Mouse (Mus musculus) gastrocnemius, postnatal 25 days (tissue): ENCODE results near the gene Exosc9. TPM values are rescaled to one million over a fixed set of nuclear protein-coding genes. Genes with fewer than 3 reads are reported as not detected.
"Not testable (repeated sequence)": the region's sequence is repeated elsewhere in the genome, so short reads cannot be mapped to it uniquely, and the experiment has no call there.

Source experiments
- DNase-seq: peaks from one replicate; pipeline ENCODE4 v3.0.0; 2022
- total RNA-seq, 2 experiments: library from RNA; stranded (reverse); gene quantifications; 1 replicate in 1 of 2; 2 replicates in 1 of 2; pipeline ENCODE4 v1.2.3; 2021

The Exosc9 gene
- total RNA-seq, 2 experiments from 2014 or later = 13.5 to 15.0 TPM

GRCm38 (mm10) chr3:36551851-36552384 lies 488 bp upstream of the Exosc9 start:
- DNase-seq = no peak

- no peak for DNase-seq
Observed at GRCm38 (mm10) chr3:36557601-36558000, 5.2 kb downstream of the Exosc9 start.

GRCm38 (mm10) chr3:36559606-36560005 lies 7.2 kb downstream of the Exosc9 start:
- no peak for DNase-seq

DNA sequence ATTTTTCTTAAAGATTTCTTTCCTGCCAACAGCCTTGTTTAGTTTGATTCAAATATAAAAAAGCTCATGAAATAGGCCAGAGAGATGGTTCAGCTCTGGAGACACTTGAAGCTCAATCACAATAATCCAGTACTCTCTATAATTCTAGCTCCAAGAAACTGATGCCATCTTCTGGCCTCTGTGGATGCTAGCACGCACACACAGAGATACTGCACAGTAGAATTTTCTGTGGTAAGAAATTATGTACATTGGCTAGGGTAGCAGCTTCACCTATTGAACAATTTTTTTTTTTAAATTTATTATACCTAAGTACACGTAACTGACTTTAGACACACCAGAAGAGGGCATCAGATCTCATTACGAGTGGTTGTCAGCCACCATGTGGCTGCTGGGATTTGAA lies 11.3 kb downstream of the Exosc9 start:
- DNase-seq = no peak

DNA sequence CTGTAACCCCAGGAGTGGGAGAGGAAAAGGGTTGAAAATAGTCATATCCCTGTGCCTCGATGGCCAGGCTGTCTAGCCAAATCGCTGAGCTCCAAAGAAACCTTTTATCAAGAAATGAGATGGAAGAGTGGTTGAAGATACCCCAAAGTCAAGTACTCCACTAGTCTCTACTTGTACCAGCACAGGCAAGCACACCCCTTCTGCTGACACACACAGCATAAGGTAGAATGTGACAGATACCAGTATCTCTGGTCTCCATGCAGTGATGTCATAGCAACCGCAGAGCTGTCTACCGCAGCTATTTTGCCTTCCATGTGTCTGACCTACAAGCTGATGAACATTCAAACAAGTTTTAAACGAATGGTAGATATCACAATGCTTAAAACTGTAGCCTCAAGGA lies 17.4 kb downstream of the Exosc9 start:
- no peak for DNase-seq

GRCm38 (mm10) chr3:36571361-36571826 lies 19.0 kb downstream of the Exosc9 start:
- no peak for DNase-seq

GRCm38 (mm10) chr3:36571827-36572378 lies 19.5 kb downstream of the Exosc9 start, which contains the start of gene Ccna2:
Gene Ccna2 (minus strand): TSS chr3:36572150.
- peak; percentile 98 for DNase-seq

- DNase-seq = no peak
Observed at GRCm38 (mm10) chr3:36598811-36599210, 46.4 kb downstream of the Exosc9 start.

GRCm38 (mm10) chr3:36599773-36600172 lies 47.4 kb downstream of the Exosc9 start:
- not testable (repeated sequence) for DNase-seq

GRCm38 (mm10) chr3:36605894-36606783 lies 53.7 kb downstream of the Exosc9 start:
- DNase-seq = no peak

- no peak for DNase-seq
Observed at GRCm38 (mm10) chr3:36612687-36613086, 60.3 kb downstream of the Exosc9 start.

GRCm38 (mm10) chr3:36613202-36613907 lies 60.9 kb downstream of the Exosc9 start, which contains the start of gene Bbs7:
Gene Bbs7 (minus strand): TSS chr3:36613477.
- DNase-seq = peak; percentile 88

DNA sequence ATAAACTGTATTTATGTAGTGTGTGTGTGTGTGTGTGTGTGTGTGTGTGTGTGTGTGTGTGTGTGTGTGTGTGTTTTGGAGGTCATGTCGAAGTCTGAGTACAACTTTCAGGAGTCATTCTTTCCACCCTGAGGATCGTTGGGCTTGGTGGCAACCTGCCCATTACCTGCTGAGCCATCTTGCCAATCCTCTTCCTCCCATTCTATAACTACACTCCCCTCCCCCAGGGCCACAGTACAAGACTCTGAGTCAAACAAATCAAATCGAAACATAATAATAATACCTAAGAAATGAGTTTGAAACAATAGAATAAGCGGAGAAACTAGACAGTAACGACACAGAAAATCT lies 61.5 kb downstream of the Exosc9 start:
- DNase-seq = no peak

Other genes with a start within 250 kb of the Exosc9 start
- 10 to 100 TPM; 50.7 to 67.3 TPM for gene Anxa5, start 76.7 kb upstream of the Exosc9 start, total RNA-seq
- gene 1810062G17Rik, start 76.7 kb upstream of the Exosc9 start, total RNA-seq = not detected
- gene Gm11549, start 30.8 kb upstream of the Exosc9 start, total RNA-seq = not detected
- 1 to 10 TPM in 1 of 2 experiments, under 1 TPM in 1; 0.97 to 1.3 TPM for gene Ccna2, start 19.5 kb downstream of the Exosc9 start, total RNA-seq
- 1 to 10 TPM; 7.0 to 7.6 TPM for gene Bbs7, start 60.9 kb downstream of the Exosc9 start, total RNA-seq
- gene Trpc3, start 137.6 kb downstream of the Exosc9 start, total RNA-seq = 1 to 10 TPM; 2.2 to 2.6 TPM